Mouse (Mus musculus) brain, embryonic 18.5 days (tissue): Measurements from ENCODE around the gene Aldh3a2.
A peak's percentile ranks its signal among the peaks of the same experiment; 100 is the strongest.
"Not testable (repeated sequence)": the region's sequence is repeated elsewhere in the genome, so short reads cannot be mapped to it uniquely, and the experiment has no call there.

Experiments used
- DNase-seq: peaks from one replicate; pipeline ENCODE4 v3.0.0-alpha.2; 2012; ENCODE audit warnings: low read depth, low spot score

Aldh3a2 gene

DNA sequence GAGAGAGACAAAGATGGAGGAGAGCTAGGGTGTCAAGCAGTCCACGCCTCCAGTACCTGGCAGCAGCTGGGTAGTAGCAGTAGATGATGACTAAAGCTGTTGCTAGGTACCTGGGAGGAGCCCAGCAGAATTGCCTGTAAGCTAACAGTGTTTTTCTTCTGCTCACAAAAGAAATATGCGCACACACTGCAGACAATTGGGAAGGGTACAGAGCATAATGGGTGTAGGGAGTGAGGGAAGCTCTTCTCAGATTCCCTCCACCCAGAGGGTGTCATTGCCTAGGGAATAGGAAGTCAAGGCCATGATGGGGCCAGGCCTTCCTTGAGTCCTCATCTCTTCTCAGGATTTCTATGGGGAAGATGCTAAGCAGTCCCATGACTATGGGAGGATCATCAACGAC, 51.3 kb downstream of the Aldh3a2 start:
- DNase-seq: no peak

- DNase-seq: no peak
Observed at GRCm38 (mm10) chr11:61212102-61212501, 55.2 kb downstream of the Aldh3a2 start.

GRCm38 (mm10) chr11:61208316-61208715, 58.9 kb downstream of the Aldh3a2 start:
- no peak for DNase-seq

GRCm38 (mm10) chr11:61207487-61208246, 59.6 kb downstream of the Aldh3a2 start, which contains the start of gene Aldh3a1:
Gene Aldh3a1 (plus strand): TSS chr11:61207537.
- DNase-seq: no peak

DNA sequence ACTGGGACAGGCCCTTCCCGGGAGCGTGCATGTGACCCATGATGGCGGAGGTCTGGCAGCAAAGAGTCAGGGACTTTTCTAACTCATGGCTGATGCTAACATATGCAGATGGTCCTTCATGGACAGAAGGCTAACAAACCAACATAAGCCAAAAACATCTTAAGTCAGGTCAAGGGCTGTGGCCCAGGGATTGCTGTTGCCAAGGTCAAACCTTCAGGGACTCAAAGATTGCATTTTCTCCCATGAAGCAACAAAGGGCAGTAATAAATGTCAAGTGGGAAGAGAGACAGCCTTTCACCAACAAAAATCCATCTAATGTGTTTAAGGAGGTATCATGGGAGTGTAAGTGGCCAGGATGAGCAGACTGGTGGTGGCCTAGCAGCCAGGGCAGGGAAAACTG, 61.1 kb downstream of the Aldh3a2 start:
- DNase-seq: no peak

- no peak for DNase-seq
Observed at GRCm38 (mm10) chr11:61205167-61205950, 61.9 kb downstream of the Aldh3a2 start.

DNA sequence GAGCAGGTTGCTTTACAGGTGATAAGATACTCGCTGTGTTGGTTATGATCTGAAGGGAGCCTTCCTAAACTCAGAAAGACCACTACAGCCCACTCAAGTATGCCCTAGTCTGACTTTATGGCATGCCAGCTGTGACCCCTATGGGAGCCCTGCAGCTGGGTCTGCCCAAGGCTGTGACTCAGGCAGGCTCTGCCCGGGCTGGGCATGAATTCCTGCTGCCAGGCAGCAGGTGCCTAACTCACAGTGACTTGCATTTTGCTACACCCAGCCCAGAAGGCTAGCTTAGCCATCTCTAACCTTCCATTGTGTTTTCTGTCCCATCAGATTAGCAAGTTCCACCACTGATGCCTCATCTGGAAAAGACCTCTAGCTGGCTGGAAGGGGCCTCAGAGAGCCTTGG, 64.5 kb downstream of the Aldh3a2 start:
- no peak for DNase-seq

DNA sequence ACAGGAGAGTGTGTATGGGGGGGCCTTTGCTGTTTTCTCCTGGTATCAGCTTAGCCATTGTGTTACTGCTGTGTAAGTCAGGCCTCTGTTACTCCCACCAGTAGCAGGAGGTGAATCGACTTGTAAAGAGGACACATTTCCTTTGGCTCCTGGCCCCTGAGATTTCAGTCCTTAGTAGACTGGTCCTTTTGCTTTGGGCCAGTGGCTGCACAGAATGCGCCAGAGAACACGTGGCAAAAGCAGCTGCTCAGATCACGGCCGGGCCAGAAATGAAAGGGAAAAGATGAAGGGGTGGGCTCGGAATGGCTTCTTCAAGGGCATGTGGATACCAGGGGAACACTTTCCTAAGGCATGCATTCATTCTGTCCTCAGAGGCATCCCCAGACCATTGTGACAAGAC, 65.1 kb downstream of the Aldh3a2 start:
- DNase-seq: no peak

- no peak for DNase-seq
Observed at GRCm38 (mm10) chr11:61199620-61200362, 67.5 kb downstream of the Aldh3a2 start.

DNA sequence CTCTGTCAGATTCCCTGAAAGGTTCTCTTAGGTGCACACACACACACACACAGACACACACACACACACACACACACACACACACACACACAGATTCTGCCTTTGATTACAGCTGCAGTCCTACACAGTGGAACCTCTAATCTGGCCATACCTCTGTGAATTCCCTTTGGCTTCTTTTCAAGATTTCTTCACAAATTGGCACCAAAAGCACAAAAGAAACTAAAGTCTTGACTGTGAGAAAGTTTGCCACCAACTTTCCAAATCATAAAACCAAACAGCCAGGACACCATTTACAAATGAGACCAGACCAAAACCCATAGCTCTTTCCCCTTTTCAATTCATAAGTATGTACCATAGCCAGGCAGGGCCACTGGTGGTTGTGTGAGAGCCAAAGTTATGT, 69.3 kb downstream of the Aldh3a2 start:
- no peak for DNase-seq

DNA sequence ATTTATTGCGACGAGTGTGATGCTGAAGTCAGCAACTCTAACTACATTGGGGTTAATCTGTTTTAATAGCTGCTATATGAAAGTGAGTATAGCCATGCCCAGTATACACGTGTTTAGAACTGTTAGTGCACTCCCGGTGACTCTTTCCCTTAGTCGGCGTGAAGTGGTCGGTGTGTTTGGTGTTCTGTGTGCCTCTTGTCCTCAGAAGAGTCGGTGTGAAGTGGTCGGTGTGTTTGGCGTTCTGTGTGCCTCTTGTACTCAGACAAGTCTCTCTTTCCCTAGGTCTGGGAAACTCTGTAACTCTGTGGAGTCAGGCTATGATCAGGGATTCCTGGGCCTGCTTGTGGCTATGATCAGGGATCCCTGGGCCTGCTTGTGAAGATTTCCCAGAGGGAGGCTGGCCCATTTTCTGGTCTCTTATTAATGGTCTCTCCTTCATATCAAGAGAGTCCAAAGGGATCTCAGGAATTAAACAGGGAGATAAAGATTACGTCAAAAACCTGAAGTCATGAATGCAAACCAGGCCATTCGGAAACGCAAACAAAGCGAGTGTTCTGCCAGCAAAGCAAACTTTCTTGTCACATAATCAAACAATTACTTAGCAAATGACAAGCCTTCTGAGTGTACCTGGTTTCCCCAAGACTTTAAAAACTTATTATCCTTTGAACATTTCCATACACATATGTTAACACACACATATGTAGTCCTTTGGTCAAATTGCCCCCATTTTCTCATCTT, 70.5 kb downstream of the Aldh3a2 start:
- no peak for DNase-seq

- DNase-seq: no peak
Observed at GRCm38 (mm10) chr11:61193392-61193791, 73.9 kb downstream of the Aldh3a2 start.

GRCm38 (mm10) chr11:61192779-61193178, 74.5 kb downstream of the Aldh3a2 start:
- DNase-seq: no peak

DNA sequence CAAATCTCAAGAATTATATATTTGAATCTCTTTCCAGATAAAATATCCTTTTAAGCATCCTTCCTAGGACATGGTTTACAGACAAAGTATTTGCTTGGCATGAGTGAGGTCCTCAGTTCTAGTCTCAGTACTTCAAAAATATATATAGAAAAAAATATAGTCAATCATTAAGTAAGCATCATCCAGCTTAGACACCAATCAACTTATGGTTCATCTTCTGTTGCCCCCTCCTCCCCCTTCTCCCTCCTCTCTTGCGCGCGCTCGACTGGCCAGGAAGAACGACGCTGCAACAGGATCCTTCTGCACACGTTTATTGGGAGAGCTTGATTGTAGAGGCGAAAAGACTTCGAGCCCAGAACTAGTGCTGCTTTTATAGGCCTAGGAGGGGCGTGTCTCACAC, 75.1 kb downstream of the Aldh3a2 start:
- DNase-seq: not testable (repeated sequence)

DNA sequence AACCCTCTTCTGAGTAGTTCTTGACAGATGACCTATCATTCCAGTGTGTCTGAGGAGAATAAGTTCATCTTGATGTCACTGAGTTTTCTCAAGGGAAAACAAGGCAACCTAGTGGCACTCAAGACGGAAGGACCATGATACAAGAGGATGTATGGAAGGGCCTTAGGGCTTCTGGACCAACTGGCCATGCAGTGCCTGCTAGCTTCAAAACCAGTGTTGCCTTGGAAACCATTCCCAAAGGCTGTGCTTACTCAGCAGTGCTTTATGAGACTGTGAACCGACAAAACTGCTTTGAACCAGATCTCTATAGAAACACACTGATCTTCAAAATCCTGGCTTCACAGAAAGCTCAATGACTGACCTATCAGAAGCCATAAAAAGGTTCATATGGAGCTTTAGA, 76.5 kb downstream of the Aldh3a2 start:
- DNase-seq: peak; percentile 36

DNA sequence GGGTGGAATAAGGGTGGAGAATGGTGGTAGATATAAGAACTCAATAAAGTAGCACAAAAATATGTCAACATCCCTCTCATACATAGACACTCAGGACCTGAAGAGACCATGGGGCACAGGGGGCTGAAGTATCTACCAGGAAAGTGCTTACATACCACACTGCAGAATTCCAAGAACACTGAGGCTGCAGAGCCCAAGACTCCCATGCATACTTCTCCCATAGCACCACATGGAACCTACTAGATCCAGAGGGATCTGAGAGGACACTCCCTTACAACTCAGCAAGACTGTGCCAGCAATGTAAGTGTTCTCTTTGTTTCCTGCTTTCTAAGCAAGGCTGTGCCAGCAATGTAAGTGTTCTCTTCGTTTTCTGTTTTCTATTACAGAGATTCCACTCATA, 83.4 kb downstream of the Aldh3a2 start:
- no peak for DNase-seq

DNA sequence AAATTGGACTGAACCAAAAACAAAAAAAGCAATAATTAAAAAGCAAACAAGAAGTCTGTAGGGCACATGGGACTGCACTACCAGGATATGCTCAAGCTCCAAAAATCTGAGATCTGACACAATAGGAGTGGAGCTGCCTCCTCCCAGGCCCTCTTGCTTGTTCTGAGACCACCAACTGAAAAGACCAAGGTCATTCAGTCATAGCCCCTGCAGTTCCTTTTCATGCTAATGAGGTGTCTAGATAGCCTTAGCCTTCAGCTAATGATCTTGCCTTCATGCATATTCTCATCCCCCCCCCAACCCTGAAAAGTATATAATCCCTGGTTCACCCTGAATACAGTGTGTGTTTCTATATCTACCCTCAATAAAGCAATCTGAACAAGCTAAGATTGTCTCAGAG, 85.6 kb downstream of the Aldh3a2 start:
- DNase-seq: no peak

GRCm38 (mm10) chr11:61180361-61180760, 86.9 kb downstream of the Aldh3a2 start:
- peak; percentile 63 for DNase-seq

DNA sequence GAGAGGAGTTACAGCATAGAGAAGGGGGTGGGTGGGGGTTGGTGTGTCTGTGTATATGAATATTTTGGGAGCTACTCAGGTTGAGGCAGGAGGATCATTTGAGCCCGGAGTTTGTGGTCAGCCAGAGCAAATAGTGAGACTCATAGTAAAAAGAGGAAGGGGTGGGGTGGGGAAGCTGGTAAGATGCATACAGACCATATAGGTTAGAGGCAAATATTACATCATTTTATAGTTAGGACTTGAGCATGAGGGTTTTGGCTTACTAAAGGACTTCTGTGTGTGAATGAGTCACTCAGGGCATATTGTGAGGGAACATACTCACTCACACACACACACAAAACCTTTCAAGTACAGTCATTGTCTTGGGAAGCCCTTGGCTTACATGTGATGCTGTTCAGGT, 90.9 kb downstream of the Aldh3a2 start:
- DNase-seq: no peak

GRCm38 (mm10) chr11:61175778-61176177, 91.5 kb downstream of the Aldh3a2 start:
- DNase-seq: no peak

GRCm38 (mm10) chr11:61174821-61175658, 92.2 kb downstream of the Aldh3a2 start, which contains the start of gene Usp22:
Gene Usp22 (minus strand): TSS chr11:61175055.
- DNase-seq: peak; percentile 100
